ENCODE assay signal across 34 mouse cellular contexts in the genomic region with DNA sequence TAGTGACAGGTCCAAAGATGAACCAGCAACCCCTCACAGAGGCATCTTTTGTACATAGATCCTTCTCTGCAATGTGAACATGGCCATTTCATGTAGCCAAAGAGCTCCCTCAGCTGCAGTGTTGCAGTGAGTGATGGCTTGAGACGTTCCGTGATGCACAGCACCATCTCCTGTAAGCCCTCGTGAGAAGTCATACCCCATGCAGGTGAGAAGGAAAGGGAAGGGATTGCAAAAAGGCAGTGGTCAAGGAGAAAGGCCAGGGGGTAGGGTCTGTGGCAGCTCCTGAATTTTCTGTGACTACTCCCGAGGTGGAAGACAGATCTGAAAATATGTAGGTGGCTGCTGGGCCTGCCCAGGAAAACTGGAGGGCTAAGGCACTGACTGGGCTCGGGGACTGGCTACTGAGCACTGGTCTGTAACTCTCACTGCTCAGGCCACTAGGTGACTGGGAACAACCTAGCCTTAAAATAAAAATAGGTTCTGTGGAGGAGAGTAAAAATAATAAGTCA. TPM values are rescaled to one million over a fixed set of nuclear protein-coding genes. Genes with fewer than 3 reads are reported as not detected.
DNase-seq lines count a peak whose midpoint lies in the region; ATAC-seq lines count a peak whose summit lies in the region.
"Had no signal": no experiment of that assay in that cellular context is flagged by ENCODE, and none has a peak within 500 bp of the region (broad histone marks: within the 10 kb centered on the region; RNA-seq: fewer than 3 reads in every experiment).

A gene (plus strand): TSS at position 51 of the 509 bp plus-strand sequence.

- H3K27ac ChIP-seq in limb, embryonic 10.5 days: peak within 1 kb of the TSS; percentile 39; the same call in 1 of the 2 replicates
- H3K27ac ChIP-seq in stomach, embryonic 15.5 days: no peak within 1 kb of the TSS
- H3K27ac ChIP-seq: forebrain, embryonic 15.5 days; hindbrain, embryonic 12.5 days; hindbrain, postnatal 0 days; intestine, embryonic 15.5 days; kidney, embryonic 15.5 days; liver, embryonic 15.5 days; midbrain, embryonic 10.5 days had no signal

- no peaks in the 10 kb centered on the region for H3K9me3 ChIP-seq in limb, embryonic 10.5 days (replicated peaks)
- no peaks in the 10 kb centered on the region for H3K9me3 ChIP-seq in stomach, embryonic 15.5 days
- H3K9me3 ChIP-seq: forebrain, embryonic 15.5 days; hindbrain, embryonic 12.5 days; intestine, embryonic 15.5 days; kidney, embryonic 15.5 days; liver, embryonic 15.5 days; midbrain, embryonic 10.5 days had no signal

- no peak within 1 kb of the TSS for H3K4me3 ChIP-seq in limb, embryonic 10.5 days
- H3K4me3 ChIP-seq in stomach, embryonic 15.5 days (replicated peaks): no peak within 1 kb of the TSS
- H3K4me3 ChIP-seq: forebrain, embryonic 15.5 days; hindbrain, embryonic 12.5 days; intestine, embryonic 15.5 days; kidney, embryonic 15.5 days; liver, embryonic 15.5 days; midbrain, embryonic 10.5 days had no signal

- H3K4me2 ChIP-seq in stomach, embryonic 15.5 days: no peak within 1 kb of the TSS
- H3K4me2 ChIP-seq: forebrain, embryonic 15.5 days; hindbrain, embryonic 12.5 days; intestine, embryonic 15.5 days; kidney, embryonic 15.5 days; liver, embryonic 15.5 days; lung, embryonic 14.5 days had no signal

- H3K36me3 ChIP-seq in limb, embryonic 10.5 days: no peaks in the 10 kb centered on the region
- no peaks in the 10 kb centered on the region for H3K36me3 ChIP-seq in stomach, embryonic 15.5 days
- H3K36me3 ChIP-seq: forebrain, embryonic 15.5 days; hindbrain, embryonic 12.5 days; intestine, embryonic 15.5 days; kidney, embryonic 15.5 days; liver, embryonic 15.5 days; midbrain, embryonic 10.5 days had no signal

- 75% methylated on average over 5 of the region's 5 CpGs for WGBS in limb, embryonic 10.5 days
- WGBS in stomach, embryonic 15.5 days: 73% methylated on average over 5 of the region's 5 CpGs

- H3K27me3 ChIP-seq in limb, embryonic 10.5 days (ENCODE audit: low read depth, poor library complexity, severe bottlenecking): no peaks in the 10 kb centered on the region
- no peaks in the 10 kb centered on the region for H3K27me3 ChIP-seq in stomach, embryonic 15.5 days (replicated peaks)
- H3K27me3 ChIP-seq: forebrain, embryonic 15.5 days; hindbrain, embryonic 12.5 days; intestine, embryonic 15.5 days; kidney, embryonic 15.5 days; liver, embryonic 15.5 days had no signal

- H3K9ac ChIP-seq in stomach, embryonic 15.5 days: no peak within 1 kb of the TSS
- H3K9ac ChIP-seq: forebrain, embryonic 15.5 days; hindbrain, embryonic 12.5 days; intestine, embryonic 15.5 days; kidney, embryonic 15.5 days; liver, embryonic 15.5 days; lung, embryonic 14.5 days had no signal

- H3K4me1 ChIP-seq in limb, embryonic 10.5 days: peaks cover 18% of the 10 kb centered on the region
- H3K4me1 ChIP-seq in stomach, embryonic 15.5 days: no peaks in the 10 kb centered on the region
- H3K4me1 ChIP-seq: forebrain, embryonic 15.5 days; hindbrain, embryonic 12.5 days; intestine, embryonic 15.5 days; liver, embryonic 15.5 days; midbrain, embryonic 10.5 days had no signal

- no peak for ATAC-seq in stomach, embryonic 15.5 days (ENCODE audit: insufficient read depth, low FRiP score, low read depth)
- ATAC-seq: forebrain, embryonic 15.5 days; hindbrain, postnatal 0 days; intestine, embryonic 15.5 days; midbrain, embryonic 16.5 days; Patski had no signal

- DNase-seq in heart, adult 11 months: peak; percentile 94
- no peak for DNase-seq in heart, adult 18-20 months
- peak; percentile 38 for DNase-seq in kidney, adult 9 months
- DNase-seq in kidney, adult 8-10 months: no peak
- no peak for DNase-seq in limb, embryonic 10.5 days (ENCODE audit: low spot score)
- DNase-seq in lung, postnatal 14 days: no peak
- no peak for DNase-seq in ovary, postnatal 14 days (ENCODE audit: low spot score)
- DNase-seq: adrenal gland, postnatal 10 days; cerebellum, adult 11-12 months; cerebellum, postnatal 10 days; kidney, postnatal 25 days; lung, embryonic 14.5 days; right cerebral cortex, adult 18-20 months; spleen, adult 18-20 months had no signal

RNA-seq across cellular contexts. Expression of the gene that starts here (rescaled TPM):
- total RNA-seq in heart, adult 18-20 months (2021): under 1 TPM; 0.21 to 0.40 TPM
- polyA plus RNA-seq in limb, embryonic 10.5 days (2016; fragmentation: Nextera tagmentation; extraction: Ambion mirVana): not detected in 2 replicates
- 15.5 and 35.6 TPM in 2 replicates for polyA plus RNA-seq in stomach, embryonic 15.5 days (2015; fragmentation: Nextera tagmentation; extraction: Ambion mirVana)
- total RNA-seq: hindbrain, postnatal 0 days; layer of hippocampus, adult 18-20 months; layer of hippocampus, postnatal 10 days; left cerebral cortex, adult 18-20 months; left cerebral cortex, postnatal 14 days; liver, adult 2 months; megakaryocyte progenitor cell, adult 5-6 weeks; neutrophil, adult 5-6 weeks had no signal
- polyA plus RNA-seq: forebrain, embryonic 15.5 days; heart, embryonic 14.5 days; hindbrain, embryonic 12.5 days; hindbrain, postnatal 0 days; kidney, embryonic 15.5 days; liver, adult 2 months; liver, embryonic 15.5 days; lung, embryonic 14.5 days; midbrain, embryonic 10.5 days; midbrain, embryonic 16.5 days; neural tube, embryonic 11.5 days; Patski; testis, adult 2 months had no signal

Comparison
In these comparisons a context has a peak if more than half of its experiments do, and no peak if none do; other contexts are left out.
1. RNA of the gene that starts here (polyA plus RNA-seq): 15.5 to 35.6 TPM in stomach, embryonic 15.5 days; not detected in limb, embryonic 10.5 days; every median in the first group is over 10 times any median in the second.
2. DNase-seq: peak in heart, adult 11 months (single experiment) and kidney, adult 9 months (single experiment); none in heart, adult 18-20 months (0 of 2), kidney, adult 8-10 months (0 of 2), limb, embryonic 10.5 days (single experiment), lung, postnatal 14 days (single experiment) and ovary, postnatal 14 days (single experiment).